Mouse (Mus musculus): ENCODE results near the gene Gm15155. TPM values are rescaled to one million over a fixed set of nuclear protein-coding genes. Genes with fewer than 3 reads are reported as not detected.
"Not testable (repeated sequence)": the region's sequence is repeated elsewhere in the genome, so short reads cannot be mapped to it uniquely, and the experiment has no call there.

Gene Gm15155
- polyA plus RNA-seq, 1 experiment, result not detected

DNA sequence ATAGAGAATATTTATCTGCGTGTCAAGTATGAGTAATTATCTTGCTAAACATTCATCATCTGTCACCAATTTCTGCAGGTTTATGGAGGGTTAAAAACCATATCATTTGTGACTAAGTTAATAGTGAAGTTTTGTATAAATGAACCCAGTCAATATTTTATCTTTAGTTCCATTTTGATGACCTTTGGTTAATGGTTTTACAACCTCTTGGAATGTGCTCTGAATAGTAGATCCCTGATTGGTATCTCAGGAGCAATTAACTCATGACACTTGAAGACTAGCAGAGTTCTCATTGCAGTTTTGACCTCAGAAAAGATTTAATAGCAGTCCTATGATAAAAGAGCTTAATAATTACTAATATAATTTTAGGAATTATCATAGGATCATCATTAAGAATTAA lies 385.2 kb downstream of the Gm15155 start:
- TF ChIP-seq POLR2A (IDR thresholded peaks at IDR 0.05; ENCODE audit: control insufficient read depth, low read depth, low read length) (no peak), CTCF (IDR thresholded peaks at IDR 0.05; ENCODE audit: control insufficient read depth, insufficient read depth, insufficient replicate concordance, low read depth, low read length) (no peak)
- H3K36me3 ChIP-seq (ENCODE audit: control insufficient read depth, insufficient read depth, low read length), result no peaks in the 10 kb centered on the region
- no peak overlapping the region for H3K27ac ChIP-seq (ENCODE audit: control insufficient read depth, insufficient read depth, low read depth, low read length)
- no peaks in the 10 kb centered on the region for H3K27me3 ChIP-seq (ENCODE audit: control insufficient read depth, insufficient read depth, low read length)
- H3K4me1 ChIP-seq (ENCODE audit: control insufficient read depth, insufficient read depth, low read length), result no peaks in the 10 kb centered on the region
- no peak overlapping the region for H3K4me3 ChIP-seq (ENCODE audit: control insufficient read depth, low read depth, low read length)

DNA sequence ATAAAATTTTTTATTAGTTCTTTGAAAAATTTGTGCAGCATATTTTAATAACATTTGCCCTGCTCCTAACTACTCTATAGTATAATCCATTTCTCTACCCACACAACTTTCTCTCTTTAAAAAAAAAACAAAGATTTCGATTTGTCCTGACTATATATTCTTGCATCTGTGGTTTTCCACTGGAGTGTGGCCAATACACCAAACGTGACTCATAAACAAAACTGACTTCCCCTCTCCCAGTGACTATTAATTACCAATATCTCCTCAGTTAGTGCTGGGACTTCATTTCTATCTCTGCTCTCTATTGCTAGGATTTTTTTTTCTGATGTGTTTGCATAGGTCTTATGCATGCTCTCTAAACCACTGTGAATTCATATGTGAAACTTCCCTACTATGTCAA lies 531.2 kb downstream of the Gm15155 start:
- no peak overlapping the region for H3K27ac ChIP-seq (ENCODE audit: control insufficient read depth, insufficient read depth, low read depth, low read length)
- no peaks in the 10 kb centered on the region for H3K27me3 ChIP-seq (ENCODE audit: control insufficient read depth, insufficient read depth, low read length)
- TF ChIP-seq POLR2A (IDR thresholded peaks at IDR 0.05; ENCODE audit: control insufficient read depth, low read depth, low read length) (no peak), CTCF (IDR thresholded peaks at IDR 0.05; ENCODE audit: control insufficient read depth, insufficient read depth, insufficient replicate concordance, low read depth, low read length) (no peak)
- no peaks in the 10 kb centered on the region for H3K4me1 ChIP-seq (ENCODE audit: control insufficient read depth, insufficient read depth, low read length)
- no peaks in the 10 kb centered on the region for H3K36me3 ChIP-seq (ENCODE audit: control insufficient read depth, insufficient read depth, low read length)
- H3K4me3 ChIP-seq (ENCODE audit: control insufficient read depth, low read depth, low read length), result no peak overlapping the region

DNA sequence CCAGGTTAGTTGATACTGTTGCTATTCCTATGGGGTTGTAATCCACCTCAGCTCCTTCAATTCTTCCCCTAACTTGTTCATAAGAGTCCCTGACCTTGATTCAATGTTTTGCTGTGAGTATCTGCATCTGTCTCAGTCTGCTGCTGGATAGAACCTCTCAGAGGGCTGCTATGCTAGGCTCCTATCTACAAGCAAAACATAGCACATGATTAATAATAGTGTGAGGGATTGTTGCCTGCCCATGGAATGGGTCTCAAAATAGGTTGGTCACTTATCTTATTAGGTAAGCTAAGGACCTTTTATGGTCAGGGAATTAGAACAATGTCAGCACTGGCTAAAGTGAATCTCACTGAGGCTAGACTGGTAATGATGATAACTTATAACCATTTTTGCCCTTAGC lies 547.0 kb downstream of the Gm15155 start:
- H3K36me3 ChIP-seq (ENCODE audit: control insufficient read depth, insufficient read depth, low read length), result no peaks in the 10 kb centered on the region
- H3K27me3 ChIP-seq (ENCODE audit: control insufficient read depth, insufficient read depth, low read length), result no peaks in the 10 kb centered on the region
- no peak overlapping the region for H3K27ac ChIP-seq (ENCODE audit: control insufficient read depth, insufficient read depth, low read depth, low read length)
- no peaks in the 10 kb centered on the region for H3K4me1 ChIP-seq (ENCODE audit: control insufficient read depth, insufficient read depth, low read length)
- H3K4me3 ChIP-seq (ENCODE audit: control insufficient read depth, low read depth, low read length), result no peak overlapping the region
- no peak for TF ChIP-seq CTCF (IDR thresholded peaks at IDR 0.05; ENCODE audit: control insufficient read depth, insufficient read depth, insufficient replicate concordance, low read depth, low read length)
- TF ChIP-seq POLR2A (IDR thresholded peaks at IDR 0.05; ENCODE audit: control insufficient read depth, low read depth, low read length), result no peak

DNA sequence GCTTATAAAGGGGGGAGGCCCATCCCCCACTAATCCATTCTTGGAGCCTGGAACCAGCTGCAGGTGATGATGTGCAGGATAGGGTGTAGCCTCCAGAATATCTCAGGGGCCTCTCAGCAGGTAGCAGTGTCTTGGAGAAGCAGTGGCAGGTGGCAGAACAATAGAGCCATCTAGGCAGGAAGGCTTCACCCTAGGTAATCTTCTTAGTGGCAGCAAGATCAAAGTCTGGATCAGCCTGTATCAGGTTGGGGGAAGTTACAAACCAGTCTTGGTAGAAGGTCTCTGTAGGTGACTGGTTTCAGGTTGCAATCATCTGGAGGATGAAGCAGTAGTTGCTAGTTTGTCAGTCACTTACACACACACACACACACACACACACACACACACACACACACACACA lies 679.3 kb downstream of the Gm15155 start:
- not testable (repeated sequence) for H3K4me1 ChIP-seq (ENCODE audit: control insufficient read depth, insufficient read depth, low read length); H3K27ac ChIP-seq (ENCODE audit: control insufficient read depth, insufficient read depth, low read depth, low read length); H3K36me3 ChIP-seq (ENCODE audit: control insufficient read depth, insufficient read depth, low read length); H3K4me3 ChIP-seq (ENCODE audit: control insufficient read depth, low read depth, low read length); H3K27me3 ChIP-seq (ENCODE audit: control insufficient read depth, insufficient read depth, low read length)

Other genes with a start within 250 kb of the Gm15155 start
- gene Ptchd1, start 927 bp upstream of the Gm15155 start, polyA plus RNA-seq (2012; rRNA removed), result 0.14 and 0.56 TPM in 2 replicates